Mouse (Mus musculus) heart, postnatal 36 days (tissue): ENCODE results near the gene Borcs6. TPM values are rescaled to one million over a fixed set of nuclear protein-coding genes. Genes with fewer than 3 reads are reported as not detected.

ENCODE experiments used
- DNase-seq, 2 experiments: peaks; one replicate each; pipeline ENCODE4 v3.0.0; 2021 to 2022
- intact Hi-C: fragments of 180-260 bp; cut with DNase I; formaldehyde crosslinking; loops from one replicate; pipeline ENCODE4 v1.15.1; 2025
- total RNA-seq, 2 experiments: library from RNA; stranded (reverse); gene quantifications; 2 replicates each; pipeline ENCODE4 v1.2.3; 2021

Borcs6 gene
- total RNA-seq, 2 experiments from 2014 or later = 16.0 to 17.1 TPM

DNA sequence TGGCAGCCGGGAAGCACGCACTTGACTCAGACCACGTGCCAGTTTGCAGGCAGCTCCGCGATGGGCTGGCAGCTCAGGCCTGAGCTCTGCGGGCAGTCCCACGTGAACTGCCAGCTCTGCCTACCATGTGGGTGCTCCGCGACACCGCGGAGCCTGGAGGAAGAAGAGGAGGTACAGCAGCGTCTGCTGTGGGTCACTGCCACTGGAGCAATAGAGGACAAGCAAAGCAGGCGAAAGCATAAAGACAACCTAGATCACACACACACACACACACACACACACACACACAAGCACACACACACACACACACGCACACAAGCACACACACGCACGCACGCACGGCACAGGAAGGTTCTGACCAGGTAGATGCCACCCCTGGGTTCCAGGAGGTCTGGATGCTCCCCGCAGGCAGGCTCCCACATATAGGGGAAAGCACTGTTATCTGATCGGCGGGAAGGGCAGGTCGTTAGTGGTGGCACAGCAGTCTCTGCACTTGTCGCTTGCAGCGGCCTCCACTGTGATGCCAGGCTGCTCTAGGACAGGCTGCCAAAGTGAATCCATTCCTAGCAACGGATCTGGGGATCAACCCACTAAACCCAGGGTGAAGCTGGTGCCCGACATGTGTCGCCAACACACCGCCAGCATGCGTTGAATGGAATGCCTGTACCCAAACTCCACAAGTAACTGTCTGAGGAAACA lies 6.8 kb downstream of the Borcs6 start:
- DNase-seq = peak; percentile 24 to 32

DNA sequence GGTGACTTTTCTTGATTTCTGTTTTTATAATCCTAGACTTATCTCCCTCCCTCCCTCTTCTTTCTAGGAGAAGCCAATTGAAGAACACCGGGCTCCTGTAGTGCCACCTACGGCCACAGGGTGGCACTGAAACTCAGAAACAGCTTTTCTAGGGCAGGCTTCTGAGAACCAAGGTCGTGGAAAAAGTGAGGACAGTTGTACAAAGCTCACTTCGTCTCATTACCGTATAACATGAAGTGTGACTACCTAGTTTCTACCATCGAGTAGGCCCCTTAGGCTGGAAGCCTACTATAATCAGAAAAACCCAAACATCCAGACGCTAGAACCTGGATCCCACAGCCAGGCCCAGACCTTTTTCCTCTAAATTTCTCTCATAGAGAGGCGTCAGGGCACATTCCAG lies 7.4 kb downstream of the Borcs6 start:
- intact Hi-C loops = loop anchor here (1.0 kb wide), 2 partner anchors 51 to 83 kb away; no protein-coding TSS in a partner anchor
- DNase-seq = peak; percentile 89 to 93

More for the DNA sequence above, 6.8 kb downstream of the Borcs6 start:
- intact Hi-C loops = no loop called here

DNA sequence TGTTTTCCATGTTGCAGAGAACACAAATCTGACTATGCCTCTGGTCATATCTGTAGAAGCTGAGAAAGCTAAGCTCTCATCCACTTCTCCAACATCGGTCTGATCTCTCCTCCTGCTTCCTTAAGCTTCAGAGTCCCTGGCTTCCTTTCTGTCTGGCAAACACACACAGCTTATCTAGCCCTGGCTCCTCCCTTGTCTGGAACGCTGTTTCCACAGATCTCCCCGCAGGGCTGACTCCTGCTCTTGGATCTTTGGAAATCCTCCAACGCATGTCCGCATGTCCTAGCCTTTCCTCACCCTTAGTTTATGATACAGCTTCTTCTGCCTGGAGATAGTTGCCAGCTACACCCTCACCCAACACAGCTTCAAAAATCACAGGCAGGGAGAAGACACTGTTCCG lies 8.1 kb downstream of the Borcs6 start:
- intact Hi-C loops = loop anchor here (1.0 kb wide), 2 partner anchors 51 to 83 kb away; no protein-coding TSS in a partner anchor
- peak; percentile 35 to 47 for DNase-seq

DNA sequence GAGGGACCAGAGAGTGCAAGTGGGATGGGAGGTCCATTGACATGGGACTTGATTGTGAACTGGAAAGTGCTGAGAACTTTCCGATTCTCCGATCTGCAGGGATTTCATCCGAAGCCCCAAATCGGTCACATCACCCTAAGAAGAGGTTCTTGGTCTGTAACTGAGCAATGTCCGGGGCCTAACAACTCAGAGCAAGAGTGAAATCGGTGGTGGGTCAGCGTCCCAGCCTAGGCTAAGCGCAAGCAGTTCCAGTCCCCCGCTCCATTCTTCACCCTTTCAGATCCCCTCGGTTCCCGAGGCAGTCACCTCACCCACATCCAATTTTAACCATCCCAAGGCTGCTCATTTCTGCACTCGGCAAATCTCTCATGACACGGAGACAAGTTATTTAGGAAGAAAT lies 10.6 kb downstream of the Borcs6 start:
- DNase-seq = peak in 1 of 2 experiments; percentile 39
- intact Hi-C loops = loop anchor here (2.0 kb wide), 1 partner anchor 19 kb away; the partner anchor contains the start of gene Vamp2

DNA sequence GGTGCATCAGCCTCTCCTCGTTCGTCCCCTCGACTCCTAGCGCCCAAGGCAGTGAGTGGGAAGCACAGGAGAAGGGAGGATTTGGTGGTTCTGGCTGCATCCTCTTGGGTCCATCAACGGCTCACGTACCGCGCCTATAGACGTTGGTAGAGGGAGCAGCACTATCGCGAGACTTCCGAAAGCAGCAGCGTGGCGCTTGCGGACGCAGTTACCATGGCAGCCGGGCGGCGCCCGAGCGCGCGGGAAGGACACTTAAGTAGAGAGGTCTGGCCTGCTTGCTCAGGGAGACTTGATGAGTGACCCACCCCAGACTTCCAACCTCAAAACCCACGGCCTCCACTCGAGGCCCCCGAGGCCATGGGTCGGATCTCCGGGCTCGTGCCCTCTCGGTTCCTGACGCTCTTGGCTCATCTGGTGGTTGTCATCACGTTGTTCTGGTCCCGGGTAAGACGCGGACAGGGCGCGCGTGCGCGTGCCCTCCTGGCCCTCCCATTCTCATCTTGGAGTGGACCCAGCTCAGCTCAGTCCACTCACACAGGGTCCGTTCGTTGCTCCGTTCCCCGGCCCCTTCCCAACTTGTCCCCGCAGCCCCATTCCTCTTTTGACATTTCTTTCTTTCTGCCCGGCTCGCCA lies 11.2 kb downstream of the Borcs6 start, which contains the start of gene Tmem107:
TSS of gene Tmem107 (plus strand) at position 217 of the 633 bp plus-strand sequence.
- DNase-seq = peak; percentile 91 to 94
- intact Hi-C loops = loop anchor here (2.0 kb wide), 1 partner anchor 18 kb away; the partner anchor contains the start of gene Vamp2

DNA sequence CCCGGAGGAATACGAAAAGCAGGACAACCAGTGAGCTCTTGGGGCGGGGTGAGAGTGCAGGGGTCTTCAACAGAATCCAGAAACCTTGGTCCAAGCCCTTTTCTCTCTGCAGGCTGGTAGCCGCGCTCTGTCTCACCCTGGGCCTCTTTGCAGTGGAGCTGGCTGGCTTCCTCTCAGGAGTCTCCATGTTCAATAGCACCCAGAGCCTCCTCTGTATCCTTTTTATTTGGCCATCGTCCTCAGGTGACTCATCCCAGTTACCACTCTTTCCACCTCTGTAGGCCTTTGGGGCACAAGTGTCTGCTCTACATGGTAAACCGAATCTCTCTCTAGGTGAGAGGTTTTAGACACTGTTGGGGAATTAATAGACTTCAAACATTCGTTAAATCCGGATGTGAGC lies 11.7 kb downstream of the Borcs6 start:
- intact Hi-C loops = loop anchor here (2.0 kb wide), 1 partner anchor 18 kb away; the partner anchor contains the start of gene Vamp2
- DNase-seq = no peak

DNA sequence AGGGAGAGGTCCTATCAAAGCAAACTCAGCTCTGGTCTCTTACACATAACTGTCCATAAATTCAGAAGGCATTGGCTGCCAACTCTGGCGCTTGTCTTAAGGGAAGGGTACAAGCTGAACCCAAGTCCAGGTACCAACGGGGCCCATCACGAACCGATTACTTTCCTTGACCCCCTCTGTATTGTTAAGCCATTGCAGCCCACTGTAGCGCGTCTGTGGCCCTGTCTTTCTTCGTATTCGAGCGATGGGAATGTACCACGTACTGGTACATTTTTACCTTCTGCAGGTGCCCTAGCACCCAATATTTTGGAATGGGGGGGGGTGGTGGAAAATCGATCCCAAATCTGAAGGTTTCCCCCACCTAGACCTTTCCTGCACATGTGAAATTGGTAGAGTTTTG lies 12.7 kb downstream of the Borcs6 start:
- intact Hi-C loops = no loop called here
- DNase-seq = no peak

DNA sequence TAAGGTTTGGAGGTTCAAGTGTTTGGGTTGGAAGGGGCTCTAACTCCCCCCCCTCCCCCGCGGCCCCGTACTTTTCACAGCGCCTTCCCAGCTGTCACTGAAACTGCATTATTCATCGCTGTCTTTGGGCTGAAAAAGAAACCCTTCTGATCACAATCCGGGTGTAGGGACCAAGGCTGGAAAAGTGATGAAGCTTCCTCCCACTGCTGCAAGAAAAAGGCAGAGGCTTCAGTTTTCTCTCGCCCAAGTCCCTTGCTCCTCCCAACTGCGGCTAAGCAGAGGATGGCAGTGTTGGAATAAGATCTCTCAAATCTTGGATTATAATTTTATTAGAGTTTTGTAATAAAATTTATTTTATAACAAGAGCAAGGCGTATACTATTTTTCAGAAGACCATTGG lies 13.1 kb downstream of the Borcs6 start:
- no peak for DNase-seq
- intact Hi-C loops = no loop called here

DNA sequence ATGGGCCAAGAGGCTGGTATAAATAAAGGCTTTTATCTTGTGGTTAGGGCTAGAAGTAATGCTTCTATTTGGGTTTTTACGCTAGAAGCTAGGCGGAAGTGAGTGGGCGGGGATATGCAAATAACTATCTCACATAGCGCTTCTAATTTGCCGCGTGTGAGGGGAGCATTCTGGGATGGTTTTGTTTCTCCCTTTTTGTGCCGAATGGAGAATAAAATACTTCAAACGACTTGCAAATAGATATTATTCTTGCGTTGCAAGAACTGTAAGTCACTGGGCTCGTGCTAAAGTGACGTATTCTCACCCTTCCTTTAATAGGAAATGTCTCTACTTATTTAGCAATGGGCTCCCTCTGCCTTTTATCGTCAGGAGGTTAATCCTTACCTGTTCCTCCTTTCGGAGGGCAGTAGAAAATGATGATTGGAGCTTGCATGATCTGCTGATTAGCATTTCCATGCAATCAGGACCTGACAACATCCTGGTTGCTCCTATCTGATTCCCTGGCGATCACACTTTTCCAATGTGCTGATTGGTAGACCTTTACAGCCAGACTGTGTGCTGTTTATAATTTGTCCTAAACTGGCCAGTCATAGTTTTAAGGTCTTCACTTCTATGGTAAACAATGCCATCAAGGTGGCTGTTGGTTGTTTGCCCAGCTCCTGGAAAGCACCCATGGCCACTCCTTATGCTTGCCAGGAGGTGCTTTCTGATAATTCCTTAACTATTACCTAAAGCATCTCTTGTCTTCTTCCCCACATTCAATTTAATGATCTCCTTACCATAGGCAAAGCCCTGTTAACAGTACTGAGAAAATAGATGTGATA lies 13.8 kb downstream of the Borcs6 start:
- intact Hi-C loops = no loop called here
- peak; percentile 76 to 87 for DNase-seq

DNA sequence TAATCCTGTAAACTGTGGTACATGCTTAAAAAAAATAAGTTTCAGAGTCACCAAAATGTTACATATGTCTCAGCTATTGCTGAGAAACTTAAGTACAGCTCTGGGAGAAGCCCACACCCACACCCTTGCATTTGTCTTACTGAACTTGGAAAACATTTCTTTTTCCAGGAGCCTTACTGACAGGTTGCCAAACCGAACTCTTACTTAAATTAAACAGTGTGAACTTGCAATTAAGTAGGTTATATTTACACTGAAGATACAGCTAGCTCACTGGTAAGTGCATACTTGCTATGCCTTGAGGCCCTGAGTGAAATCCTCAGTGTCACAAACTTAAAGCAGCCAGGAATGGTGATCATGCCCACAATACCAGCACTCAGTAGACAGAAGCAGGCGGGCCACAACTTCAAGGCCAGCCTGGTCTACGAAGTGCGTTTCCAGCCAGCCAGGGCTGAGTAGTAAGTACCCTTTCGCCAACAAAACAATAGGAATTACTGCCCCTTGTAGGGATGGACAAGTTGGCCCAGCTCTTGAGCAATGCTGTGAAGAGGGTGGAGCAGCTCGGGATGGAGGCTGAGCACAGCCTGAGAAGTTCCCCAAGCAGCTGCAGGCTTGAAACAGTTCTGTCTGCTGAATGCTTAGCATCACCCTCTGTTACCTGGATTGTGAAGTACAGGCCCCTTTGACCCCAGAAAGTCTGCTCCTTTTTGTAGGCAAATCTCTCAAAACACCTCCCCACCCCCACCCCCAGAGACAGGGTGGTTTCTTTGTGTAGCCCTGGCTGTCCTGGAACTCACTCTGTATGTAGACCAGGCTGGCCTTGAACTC lies 14.6 kb downstream of the Borcs6 start:
- intact Hi-C loops = no loop called here
- no peak for DNase-seq

DNA sequence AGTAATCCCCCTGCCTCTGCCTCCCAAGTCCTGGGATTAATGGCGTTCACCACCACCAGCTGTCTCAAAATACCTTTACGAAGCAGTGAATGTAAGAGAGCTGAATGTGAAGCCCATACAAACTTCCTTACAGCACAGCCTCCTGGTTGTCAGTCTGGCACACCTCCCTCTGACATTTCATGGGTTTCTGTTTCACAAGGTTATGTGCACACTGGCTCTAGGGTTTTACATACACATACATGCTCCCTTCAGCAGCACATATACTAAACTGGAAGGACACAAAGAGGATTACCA lies 15.2 kb downstream of the Borcs6 start:
- intact Hi-C loops = no loop called here
- no peak for DNase-seq

DNA sequence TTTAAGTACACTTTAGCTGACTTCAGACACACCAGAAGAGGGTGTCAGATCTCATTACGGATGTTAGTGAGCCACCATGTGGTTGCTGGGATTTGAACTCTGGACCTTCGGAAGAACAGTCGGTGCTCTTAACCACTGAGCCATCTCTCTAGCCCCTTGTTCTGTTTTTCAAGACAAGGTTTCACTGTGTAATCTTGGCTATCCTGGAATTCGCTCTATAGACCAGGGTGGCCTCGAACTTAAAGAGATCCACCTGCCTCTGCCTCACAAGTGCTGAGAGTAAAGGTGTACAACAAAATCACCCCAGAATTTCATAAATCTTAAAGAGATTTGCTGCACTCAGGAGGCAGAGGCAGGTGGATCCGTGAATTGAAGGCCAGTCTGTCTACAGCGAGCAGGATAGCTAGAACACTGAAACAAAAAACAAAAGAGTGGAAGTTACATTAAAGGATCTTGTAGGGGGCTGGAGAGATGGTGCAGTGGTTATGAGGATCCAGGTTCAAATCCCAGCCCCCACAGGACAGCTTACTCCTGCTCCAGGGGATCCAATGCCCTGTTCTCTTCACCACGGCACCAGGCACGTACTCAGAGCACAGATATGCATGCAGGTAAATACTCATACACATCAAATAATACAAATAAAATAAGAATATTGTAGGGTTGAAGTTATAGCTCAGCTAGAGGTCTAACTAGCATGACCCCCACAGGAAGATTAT lies 16.4 kb downstream of the Borcs6 start:
- DNase-seq = no peak
- intact Hi-C loops = no loop called here

DNA sequence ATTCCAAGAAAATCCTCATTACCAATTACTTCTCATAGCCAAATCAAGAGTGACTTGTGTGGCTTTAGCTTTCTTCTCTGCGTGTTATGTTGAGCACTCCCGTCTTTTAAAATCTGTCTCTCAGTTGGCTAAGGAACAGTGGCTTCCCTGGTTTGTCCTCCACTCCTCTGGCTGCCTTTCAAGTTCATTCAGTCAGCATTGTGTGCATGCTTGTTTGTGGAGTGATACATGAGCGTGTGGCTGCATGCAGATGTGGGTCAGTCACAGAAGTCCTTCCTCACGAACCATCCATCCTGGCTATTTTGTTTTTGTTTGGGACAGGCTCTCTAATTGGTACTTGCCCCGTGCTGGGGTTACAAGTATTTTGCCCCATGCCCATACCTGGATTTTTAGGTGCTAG lies 17.1 kb downstream of the Borcs6 start:
- intact Hi-C loops = no loop called here
- DNase-seq = no peak

DNA sequence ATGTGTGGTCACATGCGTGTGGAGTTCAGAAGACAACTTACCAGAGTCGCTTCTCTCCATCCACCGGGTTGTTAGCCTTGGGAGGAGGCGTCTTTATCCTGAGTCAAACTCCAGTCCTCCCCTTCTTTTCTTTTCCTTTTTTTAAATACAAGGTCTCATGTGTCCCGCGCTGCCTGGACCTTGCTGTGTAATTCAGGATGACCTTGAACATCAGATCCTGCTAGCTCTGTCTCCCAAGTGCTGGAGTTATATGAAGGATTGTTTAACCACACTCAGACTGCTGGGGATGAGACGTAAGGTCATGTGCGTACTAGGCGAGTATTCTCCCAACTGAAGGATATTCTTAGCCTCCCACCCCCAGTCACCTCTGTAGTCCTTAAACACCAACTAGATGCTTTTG lies 17.8 kb downstream of the Borcs6 start:
- no peak for DNase-seq
- intact Hi-C loops = no loop called here

DNA sequence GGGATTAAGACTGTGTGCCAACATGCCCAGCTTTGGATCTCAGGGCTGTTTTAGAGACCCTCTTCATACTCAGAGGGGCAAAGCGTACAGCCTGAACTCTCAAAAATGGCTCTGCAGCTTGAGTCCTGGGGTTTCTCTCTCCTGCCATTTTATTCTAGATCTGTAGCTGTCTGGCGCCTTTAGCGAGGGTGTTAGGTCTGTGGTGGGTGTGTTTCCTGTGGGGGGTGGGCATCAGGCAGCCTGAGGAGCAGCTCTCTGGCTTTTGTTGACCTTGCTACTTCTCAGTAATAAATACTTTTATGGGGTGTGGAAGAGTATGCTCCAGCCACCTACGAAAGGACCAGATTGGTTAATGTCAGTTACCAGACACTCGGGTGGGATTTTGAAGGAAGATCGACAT lies 18.5 kb downstream of the Borcs6 start:
- no peak for DNase-seq
- intact Hi-C loops = no loop called here

DNA sequence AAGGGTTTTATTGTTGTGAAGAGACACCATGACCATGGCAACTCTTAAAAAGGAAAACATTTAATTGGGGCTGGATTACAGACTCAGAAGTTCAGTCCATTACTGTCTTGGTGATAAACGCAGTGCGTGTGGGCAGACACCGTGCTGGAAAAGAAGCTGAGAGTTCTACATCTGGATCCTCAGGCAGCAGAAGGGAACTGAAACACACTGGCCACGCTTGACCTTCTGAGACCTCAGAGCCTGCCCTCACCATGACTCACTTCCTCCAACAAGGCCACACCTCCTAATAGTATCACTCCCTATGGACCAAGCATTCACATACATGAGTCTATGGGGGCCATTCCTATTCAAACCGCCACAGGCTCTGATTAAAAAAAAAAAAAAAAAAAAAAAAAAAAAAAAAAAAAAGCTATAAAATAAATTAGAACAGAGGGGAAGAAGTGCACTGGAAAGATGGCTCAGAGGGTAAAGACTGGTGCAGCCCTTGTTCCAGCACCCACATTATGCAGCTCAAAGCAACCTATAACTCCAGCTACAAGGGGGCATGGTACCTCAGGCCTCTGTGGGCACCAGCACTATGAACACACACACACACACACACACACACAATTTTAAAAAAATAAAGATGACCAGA lies 19.4 kb downstream of the Borcs6 start:
- DNase-seq = peak in 1 of 2 experiments; percentile 18
- intact Hi-C loops = no loop called here

DNA sequence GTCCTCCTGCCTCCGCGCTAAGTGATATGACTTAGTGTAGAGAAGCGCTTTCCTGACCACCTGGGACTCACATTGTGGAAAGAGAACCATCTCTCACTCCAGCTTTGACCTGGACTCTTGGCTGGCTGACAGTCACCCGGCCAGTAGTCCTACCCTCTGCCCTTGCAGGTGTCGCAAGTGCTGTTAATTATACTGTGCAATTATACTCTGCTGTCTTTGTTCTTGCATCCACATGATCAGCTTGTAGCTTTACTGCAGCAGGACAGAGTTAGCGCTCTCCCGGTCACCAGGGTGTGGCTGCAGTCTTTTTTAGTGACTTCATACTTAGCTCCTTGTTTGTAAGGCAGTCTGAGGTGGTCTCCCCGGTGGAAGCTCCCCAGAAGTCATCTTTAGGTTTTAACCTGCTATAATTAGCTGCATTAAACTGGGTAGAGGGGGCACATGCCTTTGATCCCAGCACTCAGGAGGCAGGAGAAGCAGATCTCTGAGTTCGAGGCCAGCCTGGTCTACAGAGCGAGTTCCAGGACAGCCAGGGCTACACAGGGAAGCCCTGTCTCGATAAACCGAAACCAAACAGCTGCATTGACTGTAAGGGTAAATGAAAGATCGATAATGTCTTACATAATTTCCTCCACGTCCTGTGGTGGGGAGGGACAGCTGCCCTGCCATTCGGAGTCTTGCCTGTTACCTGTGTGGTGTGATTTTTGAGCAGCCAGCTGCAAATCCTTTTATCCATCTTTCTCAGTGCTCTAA lies 20.8 kb downstream of the Borcs6 start:
- intact Hi-C loops = no loop called here
- no peak for DNase-seq

DNA sequence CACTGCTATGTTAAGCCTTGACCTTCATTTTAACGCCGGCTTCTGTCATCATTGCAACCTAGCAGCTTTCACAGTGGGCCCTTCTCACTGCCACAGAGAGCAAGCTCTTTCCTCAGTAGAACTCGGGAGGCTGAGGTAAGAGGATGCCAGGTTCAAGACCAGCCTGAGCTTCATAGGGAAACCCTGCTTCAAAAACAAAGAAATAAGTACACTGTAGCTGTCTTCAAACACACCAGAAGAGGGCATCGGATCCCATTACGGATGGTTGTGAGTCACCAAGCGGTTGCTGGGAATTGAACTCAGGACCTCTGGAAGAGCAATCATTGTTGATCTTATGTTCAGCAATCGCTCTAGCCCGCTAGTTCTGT lies 21.3 kb downstream of the Borcs6 start:
- intact Hi-C loops = no loop called here
- no peak for DNase-seq

DNA sequence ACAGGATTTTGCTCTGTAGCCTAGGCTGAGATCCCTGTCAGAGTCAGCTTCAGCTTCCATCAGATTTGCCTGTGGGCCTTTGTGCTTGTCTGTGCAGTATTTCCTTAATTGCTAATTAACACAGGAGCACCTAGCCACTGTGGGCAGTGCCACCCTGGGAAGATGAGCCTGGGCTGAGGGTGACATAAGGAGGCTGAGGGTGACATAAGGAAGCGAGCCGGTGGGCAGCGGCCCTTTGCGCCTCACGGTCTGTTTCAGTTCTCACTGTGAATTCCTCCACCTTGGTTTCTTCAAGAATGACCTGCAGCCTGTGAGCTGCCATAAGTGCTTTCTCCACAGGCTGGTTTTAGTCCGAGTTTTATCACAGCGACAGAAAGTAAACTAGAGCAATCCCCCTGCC lies 22.1 kb downstream of the Borcs6 start:
- no peak for DNase-seq
- intact Hi-C loops = no loop called here
